Comparison of ENCODE assay signal across 8 mouse cellular contexts in genomic region chr17:36997033-36997735, GRCm38 (mm10). TPM values are rescaled to one million over a fixed set of nuclear protein-coding genes. Genes with fewer than 3 reads are reported as not detected.
DNase-seq lines count a peak whose midpoint lies in the region; ATAC-seq and TF ChIP-seq lines count a peak whose summit lies in the region.

No protein-coding gene starts in this region.

- TF ChIP-seq CTCF in gastrocnemius, adult 2 months (IDR thresholded peaks at IDR 0.05), result peak; percentile 87

- H3K36me3 ChIP-seq in heart, embryonic 11.5 days (ENCODE audit: control insufficient read depth, insufficient read depth, low read length), result no peaks in the 10 kb centered on the region
- H3K36me3 ChIP-seq in limb, embryonic 11.5 days (ENCODE audit: control insufficient read depth, insufficient read depth, low read length), result no peaks in the 10 kb centered on the region

- no peak; the same call in 1 of the 2 replicates for ATAC-seq in heart, embryonic 11.5 days (replicated peaks; ENCODE audit: insufficient number of reproducible peaks, low FRiP score, low TSS enrichment)
- no peak for ATAC-seq in limb, embryonic 11.5 days (ENCODE audit: insufficient number of reproducible peaks, low FRiP score, low TSS enrichment, low read depth)

- no peaks in the 10 kb centered on the region for H3K4me1 ChIP-seq in heart, embryonic 11.5 days (ENCODE audit: control insufficient read depth, insufficient read depth, low read length)
- no peaks in the 10 kb centered on the region for H3K4me1 ChIP-seq in limb, embryonic 11.5 days (ENCODE audit: control insufficient read depth, insufficient read depth, low read length)

- H3K9me3 ChIP-seq in heart, embryonic 11.5 days (replicated peaks; ENCODE audit: control insufficient read depth, low read length), result no peaks in the 10 kb centered on the region
- no peaks in the 10 kb centered on the region for H3K9me3 ChIP-seq in limb, embryonic 11.5 days (ENCODE audit: control insufficient read depth, low read length)

- no peak overlapping the region for H3K4me3 ChIP-seq in heart, embryonic 11.5 days (ENCODE audit: low read depth, low read length)
- H3K4me3 ChIP-seq in gastrocnemius, adult 2 months, result no peak overlapping the region
- H3K4me3 ChIP-seq in limb, embryonic 11.5 days (ENCODE audit: low read depth, low read length), result no peak overlapping the region

- intact Hi-C loops in gastrocnemius, adult 2 months (cut with DNase I), result loop anchor here (1.0 to 2.0 kb wide), 2 partner anchors 50 to 82 kb away; no protein-coding TSS in a partner anchor

- H3K4me2 ChIP-seq in heart, embryonic 11.5 days, result no peak overlapping the region
- no peak overlapping the region for H3K4me2 ChIP-seq in limb, embryonic 11.5 days (ENCODE audit: low read depth, severe bottlenecking)

- no peak overlapping the region for H3K9ac ChIP-seq in heart, embryonic 11.5 days (ENCODE audit: low read depth, low read length)
- no peak overlapping the region for H3K9ac ChIP-seq in limb, embryonic 11.5 days (ENCODE audit: low read length)

- no peaks in the 10 kb centered on the region for H3K27me3 ChIP-seq in heart, embryonic 11.5 days (ENCODE audit: control insufficient read depth, insufficient read depth, low read length)
- no peaks in the 10 kb centered on the region for H3K27me3 ChIP-seq in limb, embryonic 11.5 days (ENCODE audit: control insufficient read depth, insufficient read depth, low read length)

- DNase-seq in heart, adult 18-20 months, result peak; percentile 56 to 87
- peak; percentile 56 for DNase-seq in cerebellum, adult 11-12 months
- peak; percentile 82 for DNase-seq in gastrocnemius, adult 2 months
- peak; percentile 40 to 84 for DNase-seq in kidney, adult 8-10 months
- DNase-seq in limb, embryonic 11.5 days (ENCODE audit: low spot score), result peak; percentile 92
- peak; percentile 24 for DNase-seq in ovary, adult 18-20 months (ENCODE audit: low spot score)
- DNase-seq in thymus, postnatal 0 days (ENCODE audit: low spot score), result peak; percentile 68

- 25% methylated on average over 7 of the region's 7 CpGs for WGBS in heart, embryonic 11.5 days (ENCODE audit: insufficient replicate concordance)
- WGBS in limb, embryonic 11.5 days, result 27% methylated on average over 7 of the region's 7 CpGs

- H3K27ac ChIP-seq in heart, embryonic 11.5 days (ENCODE audit: low read depth, low read length), result no peak overlapping the region
- no peak overlapping the region for H3K27ac ChIP-seq in gastrocnemius, adult 2 months
- H3K27ac ChIP-seq in limb, embryonic 11.5 days (replicated peaks; ENCODE audit: low read depth, low read length), result no peak overlapping the region

RNA-seq across cellular contexts. Expression of gene Zfp57, which starts 3.8 kb away (rescaled TPM):
- 1 to 10 TPM; 1.7 to 2.0 TPM for total RNA-seq in heart, adult 18-20 months (2021)
- polyA plus RNA-seq in heart, embryonic 11.5 days (2014; fragmentation: Nextera tagmentation; extraction: Ambion mirVana), result 66.7 and 70.1 TPM in 2 replicates
- 1 to 10 TPM in 1 of 2 experiments, under 1 TPM in 1; 0.23 to 1.3 TPM for total RNA-seq in gastrocnemius, adult 2 months (2021)
- polyA plus RNA-seq in limb, embryonic 11.5 days (2014; fragmentation: Nextera tagmentation; extraction: Ambion mirVana), result 101 and 106 TPM in 2 replicates
- 3.4 and 3.9 TPM in 2 replicates for polyA plus RNA-seq in thymus, postnatal 0 days (2015; fragmentation: Nextera tagmentation; extraction: Ambion mirVana)

RNA-seq across cellular contexts. Expression of gene H2-M5, which starts 7.8 kb away (rescaled TPM):
- total RNA-seq in heart, adult 18-20 months (2021), result not detected
- 0.24 and 0.49 TPM in 2 replicates for polyA plus RNA-seq in heart, embryonic 11.5 days (2014; fragmentation: Nextera tagmentation; extraction: Ambion mirVana)
- total RNA-seq in gastrocnemius, adult 2 months (2021), result under 1 TPM in 1 of 2 experiments, not detected in 1; 0.10 TPM
- polyA plus RNA-seq in limb, embryonic 11.5 days (2014; fragmentation: Nextera tagmentation; extraction: Ambion mirVana), result 0.49 and 0.65 TPM in 2 replicates
- 0.09 and 0.10 TPM in 2 replicates for polyA plus RNA-seq in thymus, postnatal 0 days (2015; fragmentation: Nextera tagmentation; extraction: Ambion mirVana)

RNA-seq across cellular contexts. Expression of gene 2410137M14Rik, which starts 16.1 kb away (rescaled TPM):
- total RNA-seq in heart, adult 18-20 months (2021), result 1 to 10 TPM in 1 of 2 experiments, under 1 TPM in 1; 0.90 to 1.0 TPM
- not detected in 2 replicates for polyA plus RNA-seq in heart, embryonic 11.5 days (2014; fragmentation: Nextera tagmentation; extraction: Ambion mirVana)
- total RNA-seq in gastrocnemius, adult 2 months (2021), result under 1 TPM in 1 of 2 experiments, not detected in 1; 0.45 TPM
- polyA plus RNA-seq in limb, embryonic 11.5 days (2014; fragmentation: Nextera tagmentation; extraction: Ambion mirVana), result not detected in 2 replicates
- not detected in 2 replicates for polyA plus RNA-seq in thymus, postnatal 0 days (2015; fragmentation: Nextera tagmentation; extraction: Ambion mirVana)

RNA-seq across cellular contexts. Expression of gene Mog, which starts 26.0 kb away (rescaled TPM):
- not detected for total RNA-seq in heart, adult 18-20 months (2021)
- polyA plus RNA-seq in heart, embryonic 11.5 days (2014; fragmentation: Nextera tagmentation; extraction: Ambion mirVana), result 0.25 TPM in 1 of 2 replicates, not detected in the other
- total RNA-seq in gastrocnemius, adult 2 months (2021), result not detected
- polyA plus RNA-seq in limb, embryonic 11.5 days (2014; fragmentation: Nextera tagmentation; extraction: Ambion mirVana), result 0.25 and 0.26 TPM in 2 replicates
- not detected in 2 replicates for polyA plus RNA-seq in thymus, postnatal 0 days (2015; fragmentation: Nextera tagmentation; extraction: Ambion mirVana)

RNA-seq across cellular contexts. Expression of gene Znrd1as, which starts 38.8 kb away (rescaled TPM):
- total RNA-seq in heart, adult 18-20 months (2021), result 10 to 100 TPM; 15.1 to 16.2 TPM
- 7.9 and 8.6 TPM in 2 replicates for polyA plus RNA-seq in heart, embryonic 11.5 days (2014; fragmentation: Nextera tagmentation; extraction: Ambion mirVana)
- total RNA-seq in gastrocnemius, adult 2 months (2021), result 10 to 100 TPM; 18.2 to 22.4 TPM
- 7.8 and 8.7 TPM in 2 replicates for polyA plus RNA-seq in limb, embryonic 11.5 days (2014; fragmentation: Nextera tagmentation; extraction: Ambion mirVana)
- polyA plus RNA-seq in thymus, postnatal 0 days (2015; fragmentation: Nextera tagmentation; extraction: Ambion mirVana), result 5.4 and 5.9 TPM in 2 replicates

Comparison
In these comparisons a context has a peak if more than half of its experiments do, and no peak if none do; other contexts are left out.
1. DNase-seq: peak in every context shown above with its lines; median percentile 92 in limb, embryonic 11.5 days; 82 in gastrocnemius, adult 2 months; 72 in heart, adult 18-20 months; 68 in thymus, postnatal 0 days; 62 in kidney, adult 8-10 months; 56 in cerebellum, adult 11-12 months; 24 in ovary, adult 18-20 months.
2. RNA of gene Zfp57, which starts 3.8 kb away (polyA plus RNA-seq): 101 to 106 TPM in limb, embryonic 11.5 days and 66.7 to 70.1 TPM in heart, embryonic 11.5 days; 3.4 to 3.9 TPM in thymus, postnatal 0 days; every median in the first group is over 10 times any median in the second.